Comparison of ENCODE assay signal across 8 mouse cellular contexts in genomic region chr12:111166681-111167289, GRCm38 (mm10). TPM values are rescaled to one million over a fixed set of nuclear protein-coding genes. Genes with fewer than 3 reads are reported as not detected.
DNase-seq lines count a peak whose midpoint lies in the region; ATAC-seq lines count a peak whose summit lies in the region.

No protein-coding gene starts in this region.

- H3K27ac ChIP-seq in embryonic facial prominence, embryonic 10.5 days (replicated peaks) = peak overlapping the region; percentile 90
- peak overlapping the region; percentile 92 for H3K27ac ChIP-seq in hindbrain, embryonic 10.5 days
- H3K27ac ChIP-seq in liver, embryonic 11.5 days (ENCODE audit: low read depth, low read length) = peak overlapping the region; percentile 73
- H3K27ac ChIP-seq in neural tube, embryonic 14.5 days (ENCODE audit: low read depth, low read length) = peak overlapping the region; percentile 79

- WGBS in embryonic facial prominence, embryonic 10.5 days = under 1% methylated on average over 48 of the region's 48 CpGs
- WGBS in hindbrain, embryonic 10.5 days = under 1% methylated on average over 48 of the region's 48 CpGs
- WGBS in liver, embryonic 11.5 days = under 1% methylated on average over 48 of the region's 48 CpGs
- WGBS in neural tube, embryonic 14.5 days = under 1% methylated on average over 45 of the region's 48 CpGs

- peak; percentile 41 for ATAC-seq in liver, embryonic 11.5 days (replicated peaks; ENCODE audit: low FRiP score)
- peak; percentile 25; the same call in 1 of the 2 replicates for ATAC-seq in neural tube, embryonic 14.5 days (ENCODE audit: low read depth)

- DNase-seq in heart, adult 18-20 months = peak; percentile 9 to 45
- no peak for DNase-seq in heart, adult 9 months (ENCODE audit: low spot score in 2 of 2)
- peak; percentile 57 for DNase-seq in NIH3T3 (ENCODE audit: low read depth)
- DNase-seq in embryonic facial prominence, embryonic 10.5 days (ENCODE audit: low spot score) = peak; percentile 55
- peak; percentile 46 for DNase-seq in hindbrain, embryonic 10.5 days (ENCODE audit: low spot score)
- peak; percentile 59 for DNase-seq in liver, embryonic 11.5 days (ENCODE audit: low spot score)
- DNase-seq in frontal cortex, postnatal 25 days (ENCODE audit: low spot score in 2 of 2) = no peak

- peak overlapping the region; percentile 87 for H3K4me2 ChIP-seq in liver, embryonic 11.5 days
- H3K4me2 ChIP-seq in neural tube, embryonic 14.5 days (ENCODE audit: low read depth, low read length) = peak overlapping the region; percentile 71

- H3K9me3 ChIP-seq in embryonic facial prominence, embryonic 10.5 days = no peaks in the 10 kb centered on the region
- no peaks in the 10 kb centered on the region for H3K9me3 ChIP-seq in hindbrain, embryonic 10.5 days
- no peaks in the 10 kb centered on the region for H3K9me3 ChIP-seq in liver, embryonic 11.5 days (ENCODE audit: control insufficient read depth, low read length)
- no peaks in the 10 kb centered on the region for H3K9me3 ChIP-seq in neural tube, embryonic 14.5 days (ENCODE audit: control insufficient read depth, low read length)

- peaks cover 55% of the 10 kb centered on the region for H3K4me1 ChIP-seq in embryonic facial prominence, embryonic 10.5 days
- peaks cover 62% of the 10 kb centered on the region for H3K4me1 ChIP-seq in hindbrain, embryonic 10.5 days (replicated peaks)
- peaks cover 29% of the 10 kb centered on the region for H3K4me1 ChIP-seq in liver, embryonic 11.5 days (replicated peaks; ENCODE audit: control insufficient read depth, insufficient read depth, low read length)
- H3K4me1 ChIP-seq in neural tube, embryonic 14.5 days (ENCODE audit: control insufficient read depth, insufficient read depth, low read length) = peaks cover 43% of the 10 kb centered on the region

- peaks cover 6% of the 10 kb centered on the region for H3K36me3 ChIP-seq in embryonic facial prominence, embryonic 10.5 days (replicated peaks)
- H3K36me3 ChIP-seq in hindbrain, embryonic 10.5 days = peaks cover 7% of the 10 kb centered on the region
- no peaks in the 10 kb centered on the region for H3K36me3 ChIP-seq in liver, embryonic 11.5 days (ENCODE audit: control insufficient read depth, insufficient read depth, low read length)
- no peaks in the 10 kb centered on the region for H3K36me3 ChIP-seq in neural tube, embryonic 14.5 days (ENCODE audit: control insufficient read depth, insufficient read depth, low read length)

- peak overlapping the region; percentile 88 for H3K4me3 ChIP-seq in embryonic facial prominence, embryonic 10.5 days
- peak overlapping the region; percentile 89 for H3K4me3 ChIP-seq in hindbrain, embryonic 10.5 days
- peak overlapping the region; percentile 87 for H3K4me3 ChIP-seq in liver, embryonic 11.5 days (ENCODE audit: low read depth, low read length)
- H3K4me3 ChIP-seq in neural tube, embryonic 14.5 days (ENCODE audit: low read depth, low read length) = peak overlapping the region; percentile 81

- peak overlapping the region; percentile 82 for H3K9ac ChIP-seq in liver, embryonic 11.5 days (ENCODE audit: low read depth, low read length)
- peak overlapping the region; percentile 78 for H3K9ac ChIP-seq in neural tube, embryonic 14.5 days (replicated peaks; ENCODE audit: low read depth, low read length)

- H3K27me3 ChIP-seq in embryonic facial prominence, embryonic 10.5 days (replicated peaks; ENCODE audit: low read depth, poor library complexity, severe bottlenecking) = no peaks in the 10 kb centered on the region
- H3K27me3 ChIP-seq in hindbrain, embryonic 10.5 days (ENCODE audit: insufficient read depth, poor library complexity, severe bottlenecking) = no peaks in the 10 kb centered on the region
- no peaks in the 10 kb centered on the region for H3K27me3 ChIP-seq in liver, embryonic 11.5 days (replicated peaks; ENCODE audit: control insufficient read depth, insufficient read depth, low read length)
- H3K27me3 ChIP-seq in neural tube, embryonic 14.5 days (ENCODE audit: control insufficient read depth, insufficient read depth, low read length) = no peaks in the 10 kb centered on the region

RNA-seq across cellular contexts. Expression of gene Traf3, which starts 0.6 kb away (rescaled TPM):
- 10 to 100 TPM; 14.2 to 14.3 TPM for total RNA-seq in heart, adult 18-20 months (2021)
- polyA plus RNA-seq in embryonic facial prominence, embryonic 10.5 days (2016; fragmentation: Nextera tagmentation; extraction: Ambion mirVana) = 9.5 and 10.6 TPM in 2 replicates
- 11.0 and 13.9 TPM in 2 replicates for polyA plus RNA-seq in hindbrain, embryonic 10.5 days (2016; fragmentation: Nextera tagmentation; extraction: Ambion mirVana)
- 7.4 and 9.1 TPM in 2 replicates for polyA plus RNA-seq in liver, embryonic 11.5 days (2014; fragmentation: Nextera tagmentation; extraction: Ambion mirVana)
- 20.1 and 22.1 TPM in 2 replicates for polyA plus RNA-seq in neural tube, embryonic 14.5 days (2014; fragmentation: Nextera tagmentation; extraction: Ambion mirVana)

RNA-seq across cellular contexts. Expression of gene 4930595D18Rik, which starts 17.5 kb away (rescaled TPM):
- total RNA-seq in heart, adult 18-20 months (2021) = not detected
- polyA plus RNA-seq in embryonic facial prominence, embryonic 10.5 days (2016; fragmentation: Nextera tagmentation; extraction: Ambion mirVana) = not detected in 2 replicates
- polyA plus RNA-seq in hindbrain, embryonic 10.5 days (2016; fragmentation: Nextera tagmentation; extraction: Ambion mirVana) = not detected in 2 replicates
- not detected in 2 replicates for polyA plus RNA-seq in liver, embryonic 11.5 days (2014; fragmentation: Nextera tagmentation; extraction: Ambion mirVana)
- polyA plus RNA-seq in neural tube, embryonic 14.5 days (2014; fragmentation: Nextera tagmentation; extraction: Ambion mirVana) = not detected in 2 replicates

Comparison
In these comparisons a context has a peak if more than half of its experiments do, and no peak if none do; other contexts are left out.
1. DNase-seq: peak in heart, adult 18-20 months (2 of 2), NIH3T3 (single experiment), embryonic facial prominence, embryonic 10.5 days (single experiment), hindbrain, embryonic 10.5 days (single experiment) and liver, embryonic 11.5 days (single experiment); none in heart, adult 9 months (0 of 2) and frontal cortex, postnatal 25 days (0 of 2).
2. Peak in every context shown above with its lines, with median percentiles within 50 percentile points of each other: H3K27ac ChIP-seq and H3K4me3 ChIP-seq.